Mouse (Mus musculus) embryo, embryonic 10.5 days (tissue): ENCODE measurements at regions not wholly inside any gene's neighbourhood (a gene's known extent, or its start where the extent isn't known, plus 50 kb on each side); places are given as distances from the start of the nearest gene placed in this dataset.
A peak's percentile ranks its signal among the peaks of the same experiment; 100 is the strongest.

Source experiments
- DNase-seq: peaks from one replicate; pipeline ENCODE4 v3.0.0-alpha.2; 2015; ENCODE audit warnings: low spot score

DNA sequence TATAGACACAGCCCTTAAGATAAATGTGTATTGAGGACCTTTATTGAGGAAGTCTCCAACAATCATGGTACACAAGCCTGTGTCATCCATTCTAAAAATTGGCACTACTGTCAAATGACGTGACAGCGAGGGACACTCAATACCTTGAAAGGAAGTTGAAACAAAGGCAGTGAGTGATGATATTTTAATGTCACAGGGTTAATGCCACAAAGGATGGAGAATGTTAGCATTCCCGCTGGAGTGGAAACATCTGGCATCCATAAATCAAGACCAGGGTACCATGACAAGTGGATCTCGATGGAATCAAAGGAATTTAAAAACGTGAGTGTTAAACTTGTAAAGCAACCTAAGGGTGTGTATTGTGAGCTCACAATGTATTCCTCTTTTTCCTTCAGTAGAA lies 441.5 kb downstream of the Basp1 start:
- DNase-seq = peak; percentile 85

DNA sequence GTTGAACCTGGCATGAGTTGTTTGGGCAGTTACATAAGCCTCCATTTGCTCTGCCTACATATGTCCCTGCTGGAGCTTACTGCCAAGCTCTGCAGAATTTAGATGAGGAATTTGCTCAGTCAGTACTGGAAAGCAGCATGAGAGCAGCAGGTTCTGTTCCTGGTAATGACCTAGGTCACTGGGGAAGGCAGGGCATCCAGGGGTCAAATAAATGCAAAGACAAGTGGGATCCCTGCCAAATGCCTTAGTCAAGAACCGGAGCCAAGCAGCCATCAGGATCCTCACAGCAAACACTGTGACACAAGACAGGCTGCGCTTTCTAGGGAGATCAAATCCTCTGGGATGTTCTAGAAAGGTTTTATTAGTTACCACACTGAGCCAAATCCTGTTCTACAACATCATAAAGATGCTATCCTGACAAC lies 444.2 kb downstream of the Basp1 start:
- peak; percentile 46 for DNase-seq

DNA sequence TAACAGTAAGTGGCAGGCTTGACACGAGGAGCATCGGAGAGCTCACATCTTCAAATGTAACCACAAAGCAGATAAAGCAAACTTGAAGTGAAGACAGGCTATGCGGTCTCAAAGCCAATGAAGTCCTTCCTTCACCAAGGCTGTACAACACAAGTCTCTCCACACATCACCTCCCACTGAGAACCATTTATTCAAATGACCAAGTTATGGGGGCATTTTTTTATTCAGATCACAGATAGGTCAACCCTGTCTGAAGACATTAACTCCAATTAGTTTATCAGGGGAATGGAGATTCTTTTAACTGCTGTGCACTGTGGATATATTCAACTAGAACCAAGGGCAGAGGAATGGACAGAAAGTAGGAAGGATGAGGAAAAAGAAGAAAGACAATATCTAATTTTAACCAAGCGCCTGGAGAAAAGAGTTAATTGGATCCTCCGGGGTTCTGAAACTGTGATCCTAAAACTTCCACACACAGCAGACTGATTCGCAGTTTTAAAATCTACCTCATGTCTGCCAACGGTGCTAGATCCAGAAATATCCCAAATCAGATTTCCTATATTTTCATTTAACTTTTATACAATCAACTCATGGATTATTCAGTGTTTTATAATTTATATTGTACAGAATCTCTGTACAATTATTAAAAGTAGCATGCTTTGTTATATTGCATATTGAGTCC lies 444.8 kb downstream of the Basp1 start:
- no peak for DNase-seq

DNA sequence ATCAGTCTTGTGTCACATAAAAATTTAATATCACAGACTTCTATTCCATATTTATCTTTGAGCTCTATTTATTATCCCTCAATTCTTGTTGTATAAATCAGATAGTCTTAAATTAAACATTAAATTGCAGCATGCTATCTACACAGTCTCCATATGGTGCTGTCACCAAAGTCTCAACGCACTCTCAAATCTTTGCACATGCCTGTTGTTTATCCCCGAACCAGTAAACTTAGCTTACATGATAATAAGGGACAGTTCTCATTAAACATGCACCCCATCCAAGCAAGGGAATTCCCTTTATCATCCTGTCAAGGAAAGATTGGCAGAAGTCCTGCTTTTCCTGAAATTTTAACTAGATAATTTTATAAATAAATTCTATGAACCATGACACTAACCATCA lies 483.8 kb downstream of the Basp1 start:
- no peak for DNase-seq

DNA sequence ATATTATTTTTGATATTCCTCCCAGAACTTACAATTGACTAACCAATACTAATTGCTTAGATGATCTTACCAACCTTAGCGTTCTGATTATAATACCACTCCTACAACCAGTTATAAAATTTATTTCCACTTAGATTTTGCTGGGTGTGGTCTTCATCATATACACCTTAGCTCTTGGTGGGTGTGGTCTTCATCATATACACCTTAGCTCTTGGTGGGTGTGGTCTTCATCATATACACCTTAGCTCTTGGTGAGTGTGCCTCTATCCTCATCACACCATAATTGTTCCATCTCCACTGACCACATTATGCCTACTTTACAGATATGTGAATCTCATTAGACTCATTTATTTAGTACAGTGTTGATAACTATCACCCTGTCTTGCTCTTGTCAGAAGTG lies 501.7 kb downstream of the Basp1 start:
- DNase-seq = no peak

DNA sequence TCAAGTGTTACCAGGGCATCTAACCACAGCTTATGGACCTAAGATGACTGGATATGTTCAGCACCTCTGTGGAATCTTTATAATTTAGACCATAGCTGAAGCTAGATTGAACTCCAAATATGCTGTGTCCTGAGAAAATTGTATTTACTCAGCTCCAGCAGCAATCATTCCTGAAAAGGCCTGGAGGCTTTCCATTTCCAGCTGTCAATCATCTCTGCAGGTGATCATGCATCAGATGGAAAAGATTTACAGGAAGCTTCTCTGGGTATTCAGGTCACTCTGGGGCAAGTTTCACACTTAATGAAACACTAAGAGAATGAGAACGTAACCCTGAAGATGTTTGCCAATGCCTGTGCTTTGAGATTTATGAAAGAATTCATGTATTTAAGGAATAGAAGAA lies 502.1 kb downstream of the Basp1 start:
- DNase-seq = peak; percentile 10

DNA sequence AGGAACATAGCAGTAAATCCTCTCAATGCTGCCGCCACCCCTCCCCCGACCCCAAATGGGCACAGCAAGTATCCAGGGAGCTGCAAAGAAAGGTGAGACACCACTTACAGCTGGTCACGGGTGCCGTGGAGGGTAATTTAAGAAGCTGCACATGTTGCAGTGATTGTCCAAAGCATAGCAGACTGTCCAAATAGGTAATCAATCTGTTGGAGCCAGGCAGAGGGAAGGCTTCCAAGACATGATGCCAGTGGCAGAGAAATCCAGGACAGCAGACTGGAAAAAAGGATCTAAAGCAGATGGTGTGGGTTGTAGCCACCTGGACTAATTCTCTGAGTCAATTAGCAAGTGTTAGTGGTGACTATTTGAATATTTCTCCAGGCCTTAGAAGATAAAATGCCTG lies 506.6 kb downstream of the Basp1 start:
- peak; percentile 22 for DNase-seq

DNA sequence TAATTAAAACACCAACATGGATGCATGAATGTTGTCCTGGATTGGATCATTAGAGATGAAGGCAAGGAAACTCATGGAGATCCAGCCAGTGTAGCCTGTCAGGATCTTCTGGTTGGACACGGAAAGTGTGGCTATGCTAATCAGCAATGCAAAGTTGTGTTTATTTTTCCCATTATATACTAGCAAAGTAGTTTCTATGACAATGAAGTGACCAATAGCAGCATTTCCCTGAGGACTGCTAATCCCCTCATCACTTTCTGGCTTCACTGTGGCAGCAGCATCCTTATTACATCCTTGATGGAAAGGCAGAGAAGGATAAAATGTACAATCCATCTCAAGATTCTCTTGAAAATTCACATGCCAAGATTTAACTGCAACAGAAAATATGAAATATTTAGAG lies 534.7 kb downstream of the Basp1 start:
- no peak for DNase-seq

DNA sequence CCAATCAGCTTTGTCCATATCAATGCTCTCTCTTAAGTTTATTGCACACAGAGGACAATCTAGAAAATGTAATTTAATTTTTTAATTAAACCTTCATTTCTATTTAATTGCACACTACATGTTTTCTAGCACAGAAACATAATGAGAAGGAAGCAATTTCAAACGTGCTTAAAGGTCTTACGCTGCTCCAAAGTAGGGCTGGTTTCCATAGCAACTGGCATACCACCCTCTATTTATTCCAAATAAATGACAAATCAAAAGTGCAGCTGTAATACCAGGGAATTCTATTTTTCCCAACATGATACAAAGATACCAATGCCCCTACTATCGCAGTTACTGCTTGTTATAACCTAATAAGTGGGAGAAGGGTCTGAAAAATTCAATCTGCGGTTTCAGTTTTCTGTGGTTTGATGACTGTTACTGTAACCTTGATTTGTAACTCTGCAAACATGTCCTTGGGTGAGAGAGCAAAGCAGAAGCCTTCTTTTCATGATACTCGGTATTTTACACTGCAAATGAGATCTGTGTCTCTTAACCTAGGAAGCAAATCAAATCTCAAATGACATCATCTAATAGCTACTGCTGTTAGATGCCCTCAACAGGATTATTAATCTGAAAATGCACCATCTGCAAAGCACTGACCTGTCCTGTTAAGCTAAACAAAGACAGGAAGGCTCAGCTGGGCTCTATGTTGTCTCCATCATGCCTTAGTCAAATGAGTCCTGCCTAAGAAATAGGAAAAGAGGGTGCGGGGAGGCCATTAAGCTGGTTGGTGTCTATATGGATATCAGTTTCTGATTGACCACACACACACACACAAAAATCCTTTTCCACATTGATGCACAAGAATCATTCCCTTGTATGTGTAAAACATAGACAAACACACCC lies 535.6 kb downstream of the Basp1 start:
- DNase-seq = peak; percentile 10

DNA sequence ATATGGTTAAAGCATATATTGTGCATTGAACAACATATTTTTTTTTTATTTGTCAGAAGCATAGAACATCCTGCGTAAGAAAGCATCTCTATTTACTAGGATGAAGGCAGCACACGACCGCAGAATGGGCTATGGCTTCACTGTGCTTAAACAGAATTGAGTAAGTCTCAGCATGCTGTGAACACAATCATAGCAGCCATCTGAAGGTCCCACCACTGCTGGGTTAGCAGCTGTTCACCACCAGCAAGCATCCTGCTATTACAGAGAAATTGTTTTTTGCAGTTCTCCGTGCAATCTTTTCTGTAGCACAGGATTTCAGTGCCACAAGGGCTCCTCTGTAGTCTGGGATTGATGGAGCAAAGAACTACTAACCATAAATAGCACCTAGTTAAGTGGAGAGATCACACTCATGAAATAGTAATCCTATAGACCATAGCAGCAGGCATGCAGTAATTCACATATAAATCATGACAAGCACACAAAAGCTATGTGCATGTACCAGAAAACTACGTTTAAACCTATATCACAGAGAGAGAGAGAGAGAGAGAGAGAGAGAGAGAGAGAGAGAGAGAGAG lies 537.3 kb downstream of the Basp1 start:
- DNase-seq = no peak

DNA sequence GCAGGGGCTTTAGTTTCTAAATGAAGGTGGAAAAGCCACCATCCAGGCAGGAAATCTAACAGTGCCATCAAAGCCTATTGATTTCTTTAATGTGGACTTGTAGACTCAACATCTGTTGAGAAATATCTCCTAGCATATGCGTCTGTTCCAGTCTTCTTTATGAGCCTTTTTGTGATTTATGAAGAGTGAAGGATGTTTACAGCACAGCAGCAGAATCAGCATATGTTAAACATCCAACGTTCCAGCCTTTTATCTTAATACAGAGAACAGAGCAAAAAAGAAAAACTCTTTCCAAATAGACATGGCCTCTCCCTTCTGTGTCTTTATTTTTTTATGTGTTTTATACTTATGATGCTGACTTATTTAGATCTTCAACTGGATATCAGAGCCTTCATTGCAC lies 573.3 kb downstream of the Basp1 start:
- peak; percentile 1 for DNase-seq

DNA sequence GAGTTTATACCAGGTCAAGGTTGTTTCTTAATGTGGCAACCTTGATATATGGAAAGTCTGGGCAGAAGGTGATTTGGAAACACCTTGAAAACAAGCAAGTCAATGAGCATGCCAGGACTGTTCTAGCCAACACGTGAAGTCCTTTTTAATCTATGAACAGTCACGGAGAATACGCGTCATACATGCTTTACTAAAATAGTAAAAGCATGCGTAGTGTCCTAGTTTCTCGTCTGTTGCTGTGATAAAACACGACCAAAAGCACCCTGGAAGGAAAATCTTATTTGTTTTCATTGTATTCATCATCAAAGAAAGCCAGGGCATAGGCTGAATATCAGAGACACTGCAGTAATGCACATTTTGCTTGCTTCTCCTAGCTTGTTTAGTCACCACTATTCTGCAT lies 575.2 kb downstream of the Basp1 start:
- DNase-seq = no peak

DNA sequence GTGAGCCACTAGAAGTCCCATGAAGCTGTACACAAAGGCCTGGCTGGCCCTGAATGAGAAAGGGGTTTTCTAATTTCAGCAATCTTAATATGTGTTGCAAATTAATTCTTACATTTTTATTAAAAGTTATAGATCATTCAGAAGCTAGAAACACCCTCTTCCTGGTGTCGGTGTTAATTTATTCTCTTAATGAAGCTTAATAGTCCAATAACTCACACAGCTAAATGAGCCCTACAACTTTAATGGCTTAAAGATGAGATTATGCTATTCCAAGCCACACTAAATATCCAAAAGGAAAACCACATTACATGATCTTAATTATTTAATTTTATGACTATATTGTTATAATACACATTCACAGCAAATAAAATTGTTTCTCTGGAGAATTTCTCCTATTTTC lies 585.7 kb downstream of the Basp1 start:
- DNase-seq = no peak

DNA sequence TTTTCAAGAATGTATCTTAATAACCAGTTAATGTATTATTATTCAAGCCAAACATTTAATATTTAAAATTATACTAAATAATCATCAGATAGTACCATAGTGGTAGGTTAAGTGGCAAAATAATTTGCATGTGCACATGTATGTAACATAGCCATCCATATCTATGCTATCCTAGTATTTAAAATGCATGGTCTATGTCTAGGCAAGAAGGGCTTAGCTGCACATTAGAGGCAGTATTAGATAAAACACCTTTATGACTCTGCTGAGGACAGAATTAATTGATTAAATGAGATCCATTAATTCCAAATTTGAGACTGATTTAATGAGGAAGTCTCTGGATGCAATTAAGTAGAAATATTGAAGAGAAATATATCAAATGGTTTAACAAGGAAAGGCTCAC lies 586.3 kb downstream of the Basp1 start:
- no peak for DNase-seq

DNA sequence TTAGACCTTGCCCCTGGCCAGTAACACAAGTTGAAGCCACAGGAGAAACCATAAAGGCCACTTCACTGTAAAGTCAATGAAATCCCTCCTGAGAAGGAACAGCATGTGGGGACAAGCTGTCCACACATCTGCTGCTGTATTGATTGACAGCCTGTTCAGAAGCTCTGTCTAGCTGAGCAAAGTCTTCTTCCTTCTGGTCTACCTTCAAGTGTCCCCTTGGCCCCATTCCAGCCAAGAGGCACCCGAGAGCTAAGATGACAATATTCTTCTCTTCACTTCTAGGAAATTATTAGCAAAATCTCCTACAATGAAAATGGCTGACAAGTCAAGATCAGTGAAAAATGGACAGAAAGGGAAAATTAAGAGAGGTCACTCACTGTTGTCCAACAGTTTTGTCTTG lies 616.7 kb downstream of the Basp1 start:
- DNase-seq = peak; percentile 12

DNA sequence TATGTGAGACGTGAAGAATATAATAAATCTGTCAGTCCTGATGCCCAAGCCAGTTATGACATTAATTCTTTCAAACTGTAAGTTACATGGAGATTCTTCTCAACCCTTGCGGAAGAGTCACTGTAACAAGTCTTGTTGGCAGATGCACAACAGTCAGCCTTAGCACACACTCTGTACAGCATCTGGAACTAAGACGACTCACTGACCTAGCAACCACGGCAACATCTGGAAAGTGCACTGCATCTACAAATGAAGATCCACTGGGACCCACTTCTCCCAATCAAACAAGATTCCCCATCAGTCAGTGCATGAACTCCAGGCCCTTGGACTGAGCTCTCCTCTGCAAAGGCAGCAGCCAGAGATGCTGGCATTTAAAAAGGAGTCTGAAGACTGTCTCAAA lies 620.2 kb downstream of the Basp1 start:
- DNase-seq = no peak

DNA sequence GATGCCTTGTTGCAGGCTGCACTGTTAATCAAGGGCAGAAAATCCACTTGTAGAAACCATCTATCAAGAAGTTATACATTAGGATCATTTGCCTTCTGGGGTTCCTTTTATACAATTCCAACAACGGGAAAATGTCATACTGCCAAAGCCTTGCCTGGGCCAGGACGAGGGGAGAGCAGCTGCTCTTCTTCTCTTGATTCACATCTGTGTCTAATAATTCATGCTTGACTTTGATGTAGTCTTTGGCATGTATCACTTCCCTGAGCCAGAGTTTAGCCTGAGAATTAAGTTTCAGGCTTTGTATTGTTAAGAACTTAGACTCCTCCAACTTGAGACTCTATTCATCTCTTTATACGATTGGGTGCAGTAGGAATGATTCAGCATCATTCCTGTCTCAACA lies 627.2 kb downstream of the Basp1 start:
- peak; percentile 7 for DNase-seq

DNA sequence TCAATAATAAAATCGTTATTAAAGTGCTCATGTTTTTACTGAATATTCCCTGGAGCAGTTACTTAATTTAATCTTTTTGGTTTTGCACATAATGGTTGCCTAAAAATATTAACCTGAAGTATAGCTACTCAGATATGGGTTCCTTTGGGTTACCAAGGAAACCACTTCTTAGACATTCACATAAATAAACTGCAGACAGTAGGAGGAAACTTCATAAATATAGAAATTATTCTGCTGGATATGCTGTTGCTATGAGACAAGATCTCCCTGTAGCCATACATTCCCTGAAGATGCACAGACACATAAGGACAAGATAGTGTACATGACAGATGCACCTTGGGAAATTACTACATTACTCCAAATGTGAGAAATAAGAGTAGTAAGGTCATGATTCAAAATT lies 635.3 kb downstream of the Basp1 start:
- no peak for DNase-seq

DNA sequence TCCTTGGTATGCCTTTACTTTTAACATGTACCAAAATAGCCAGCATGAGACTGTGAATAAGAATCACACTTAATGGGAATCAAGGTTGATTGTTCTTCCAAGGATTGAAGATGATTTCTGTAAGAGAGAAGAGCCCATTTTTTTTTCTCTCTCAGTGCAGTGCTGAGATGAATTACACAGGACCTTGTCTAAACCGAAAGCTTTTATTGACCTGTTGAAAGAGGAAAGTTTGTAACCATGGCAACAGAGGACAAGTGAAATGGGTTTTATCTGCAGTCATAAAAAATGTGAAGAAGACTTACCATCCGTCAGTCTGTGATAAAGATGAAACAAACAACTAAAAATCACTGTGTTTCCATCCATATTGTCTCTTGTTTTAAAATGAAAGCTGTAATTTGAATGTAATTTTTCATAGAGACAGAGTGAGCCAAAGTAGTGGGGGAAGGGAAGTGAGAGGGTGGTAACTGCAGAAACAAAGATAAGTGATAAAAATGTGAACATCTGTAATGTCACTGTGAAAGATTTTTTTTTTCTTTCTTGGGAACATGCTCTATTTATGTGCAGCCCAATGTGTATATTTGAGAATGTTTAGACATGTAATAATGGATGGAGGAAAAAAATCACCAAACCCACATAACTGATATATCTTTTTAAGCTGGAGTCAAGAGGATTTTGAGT lies 661.9 kb downstream of the Basp1 start:
- peak; percentile 31 for DNase-seq

DNA sequence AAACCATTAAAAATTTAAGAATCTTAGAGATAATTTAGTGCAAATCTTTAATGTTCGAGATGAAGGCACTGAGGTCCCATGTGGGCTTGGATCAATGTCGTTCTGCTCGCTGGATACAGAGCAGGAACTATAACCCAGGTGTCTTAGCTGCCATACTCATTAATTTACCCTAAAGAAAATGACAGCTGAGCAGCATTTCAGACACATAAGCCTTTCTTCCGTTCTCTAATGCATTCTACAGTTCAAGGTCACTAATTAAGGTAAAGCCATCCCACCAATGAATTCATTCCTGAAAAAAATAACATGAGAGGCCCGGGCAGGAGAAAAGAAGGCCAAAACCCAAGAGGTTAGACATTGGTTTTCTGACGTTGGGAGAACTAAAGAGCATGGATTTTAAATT lies 670.3 kb downstream of the Basp1 start:
- DNase-seq = no peak

DNA sequence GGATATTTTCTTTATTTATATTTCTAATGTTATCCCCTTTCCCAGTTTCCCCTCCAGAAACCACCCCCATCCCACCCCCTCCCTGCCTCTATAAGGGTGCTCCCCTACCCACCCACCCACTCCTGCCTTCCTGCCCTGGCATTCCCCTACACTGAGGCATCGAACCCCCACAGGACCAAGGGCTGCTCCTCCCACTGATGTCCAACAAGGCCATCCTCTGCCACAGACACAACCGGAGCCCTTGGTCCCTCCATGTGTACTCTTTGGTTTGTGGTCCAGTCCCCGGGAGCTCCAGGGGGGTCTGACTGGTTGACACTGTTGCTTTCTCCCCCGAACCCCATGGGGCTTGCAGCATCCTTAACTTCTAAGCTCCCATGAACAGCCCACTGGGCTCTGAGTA lies 688.4 kb downstream of the Basp1 start:
- DNase-seq = no peak

DNA sequence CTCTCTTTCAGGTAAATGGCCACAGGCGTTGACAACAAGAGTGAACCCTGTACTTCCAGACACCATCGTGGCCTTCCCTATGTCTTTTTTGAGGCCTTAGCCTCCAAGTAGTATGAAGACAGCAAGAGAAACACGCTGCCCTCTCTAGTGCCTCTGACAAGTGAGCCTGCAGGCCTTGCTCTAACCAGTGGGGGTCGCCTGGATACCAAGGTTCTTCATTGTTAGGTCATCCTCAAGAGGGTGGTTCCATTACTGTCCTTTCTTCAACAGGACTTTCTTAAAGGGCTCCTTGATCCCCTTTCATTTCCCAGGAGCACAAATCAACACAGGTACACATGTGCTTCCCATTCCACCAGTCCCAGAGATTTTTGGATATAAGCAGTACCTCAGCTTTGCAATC lies 688.9 kb downstream of the Basp1 start:
- DNase-seq = peak; percentile 78

DNA sequence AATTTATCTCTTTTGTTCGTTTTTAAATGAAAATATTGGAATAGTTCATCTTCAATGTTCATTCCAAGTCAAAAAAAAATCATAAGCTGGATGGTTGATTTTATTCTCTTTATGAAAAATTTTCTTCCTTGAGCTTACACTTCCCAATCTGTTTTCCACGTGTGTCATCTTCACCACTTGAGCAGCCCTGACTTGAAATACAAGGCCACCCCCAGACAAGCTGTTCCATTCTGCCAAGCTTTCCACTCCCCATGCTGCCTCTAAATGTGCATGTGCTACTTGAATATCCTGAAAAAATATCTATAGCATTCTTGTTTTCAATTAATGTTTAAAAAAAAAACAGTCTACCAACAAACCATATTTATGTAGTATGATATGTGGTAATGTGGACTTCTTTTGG lies 693.2 kb downstream of the Basp1 start:
- DNase-seq = no peak
